Mouse (Mus musculus) G1E (cell line): ENCODE measurements around the gene Btnl6. TPM values are rescaled to one million over a fixed set of nuclear protein-coding genes. Genes with fewer than 3 reads are reported as not detected.
"Not testable (repeated sequence)": the region's sequence is repeated elsewhere in the genome, so short reads cannot be mapped to it uniquely, and the experiment has no call there.

Experiments
- ATAC-seq: 2 replicates; pipeline ENCODE4 v1.8.0; 2016; ENCODE audit warnings: mild to moderate bottlenecking; ENCODE audit not compliant: insufficient number of reproducible peaks, poor library complexity, low FRiP score, severe bottlenecking; ENCODE audit errors: extremely low read depth
- DNase-seq: peaks from one replicate; pipeline ENCODE4 v3.0.0; 2012; ENCODE audit warnings: low spot score
- H3K27me3 ChIP-seq: 2 replicates; pipeline ENCODE4 v1.6.1; 2012; ENCODE audit warnings: mild to moderate bottlenecking, low read length, inconsistent platforms; ENCODE audit not compliant: insufficient read depth
- H3K36me3 ChIP-seq: replicated peaks from 2 replicates; pipeline ENCODE3; 2012; ENCODE audit warnings: mild to moderate bottlenecking, inconsistent platforms
- H3K4me1 ChIP-seq: 2 replicates; pipeline ENCODE4 v1.6.1; 2012; ENCODE audit warnings: low read depth, low read length, inconsistent platforms, mixed read lengths; ENCODE audit not compliant: insufficient read depth
- H3K4me3 ChIP-seq: 2 replicates; pipeline ENCODE4 v1.5.1; 2012; ENCODE audit warnings: low read depth, mild to moderate bottlenecking, inconsistent platforms, low read length, moderate library complexity, mixed read lengths
- H3K9me3 ChIP-seq: replicated peaks from 2 replicates; pipeline ENCODE4 v1.6.1; 2012; ENCODE audit warnings: inconsistent platforms
- CTCF ChIP-seq: IDR thresholded peaks from 2 replicates; pipeline ENCODE4 v1.5.1; 2012; ENCODE audit warnings: low read depth, low read length, inconsistent platforms, mixed read lengths
- GATA1 ChIP-seq: IDR thresholded peaks from 2 replicates; pipeline ENCODE4 v1.6.1; 2012; ENCODE audit warnings: borderline replicate concordance, low read length, inconsistent platforms, mixed read lengths
- GATA2 ChIP-seq: IDR thresholded peaks from 2 replicates; pipeline ENCODE4 v1.6.1; 2012; ENCODE audit warnings: low read depth, low read length, inconsistent platforms, borderline replicate concordance
- POLR2AphosphoS5 ChIP-seq: IDR thresholded peaks from 2 replicates; pipeline ENCODE4 v1.6.1; 2012; ENCODE audit warnings: low read depth, low read length, inconsistent platforms; ENCODE audit not compliant: insufficient replicate concordance
- TAL1 ChIP-seq: conservative IDR thresholded peaks from 2 replicates; pipeline ENCODE4 v1.6.1; 2012; ENCODE audit warnings: low read depth, low read length, inconsistent platforms, mixed read lengths
- polyA plus RNA-seq: library from polyadenylated mRNA; stranded (reverse); fragments of >175 nt; gene quantifications from 2 replicates; pipeline ENCODE4 v1.2.3, GENCODE M21; 2012
- total RNA-seq, 2 experiments: library from RNA; stranded (forward) in 1 of 2; stranded (reverse) in 1 of 2; fragments of 200-1000 nt in 1 of 2; fragments of >200 nt in 1 of 2; fragmentation: Nextera tagmentation in 1 of 2; gene quantifications; 2 replicates each; pipeline ENCODE4 v1.2.3; 2014 to 2017

Btnl6 gene
- total and polyA plus RNA-seq, 3 experiments = 0.11 TPM; not detected in 2

- Histone ChIP-seq H3K4me3 (no peak overlapping the region), H3K9me3 (no peaks in the 10 kb centered on the region), H3K36me3 (peaks cover 20% of the 10 kb centered on the region), H3K27me3 (no peaks in the 10 kb centered on the region; the same call in 1 of the 2 replicates), H3K4me1 (peaks cover 6% of the 10 kb centered on the region)
- ATAC-seq = no peak
- TF ChIP-seq POLR2AphosphoS5 = no peak
- TF ChIP-seq CTCF = no peak
- TF ChIP-seq TAL1 = no peak
- no peak for TF ChIP-seq GATA2
- no peak for TF ChIP-seq GATA1
- DNase-seq = no peak
These were observed 30.4 kb upstream of the Btnl6 start for GRCm38 (mm10) chr17:34547601-34548000.

- Histone ChIP-seq H3K27me3 (no peaks in the 10 kb centered on the region; the same call in 1 of the 2 replicates), H3K4me1 (peaks cover 12% of the 10 kb centered on the region), H3K9me3 (no peaks in the 10 kb centered on the region), H3K4me3 (no peak overlapping the region), H3K36me3 (peaks cover 20% of the 10 kb centered on the region)
- DNase-seq = no peak
- no peak for ATAC-seq
- no peak for TF ChIP-seq POLR2AphosphoS5
These were observed 29.6 kb upstream of the Btnl6 start for GRCm38 (mm10) chr17:34546797-34547196.

GRCm38 (mm10) chr17:34543567-34543966, 26.4 kb upstream of the Btnl6 start:
- H3K9me3 ChIP-seq = not testable (repeated sequence)
- peak overlapping the region; percentile 62 for H3K4me3 ChIP-seq

GRCm38 (mm10) chr17:34532671-34533070, 15.5 kb upstream of the Btnl6 start:
- Histone ChIP-seq H3K9me3 (no peaks in the 10 kb centered on the region), H3K36me3 (no peaks in the 10 kb centered on the region), H3K4me1 (no peaks in the 10 kb centered on the region), H3K27me3 (peaks cover 5% of the 10 kb centered on the region), H3K4me3 (no peak overlapping the region)
- DNase-seq = no peak
- ATAC-seq = no peak
- TF ChIP-seq GATA2 (no peak), GATA1 (no peak), POLR2AphosphoS5 (no peak), CTCF (no peak), TAL1 (no peak)

More at GRCm38 (mm10) chr17:34543567-34543966, 26.4 kb upstream of the Btnl6 start:
- Histone ChIP-seq H3K36me3 (peaks cover 14% of the 10 kb centered on the region), H3K4me1 (peaks cover 19% of the 10 kb centered on the region)
- not testable (repeated sequence) for DNase-seq, ATAC-seq, H3K27me3 ChIP-seq

GRCm38 (mm10) chr17:34519001-34519400, 1.8 kb upstream of the Btnl6 start:
- no peak for DNase-seq
- Histone ChIP-seq H3K27me3 (peaks cover 2% of the 10 kb centered on the region; the same call in 1 of the 2 replicates), H3K4me1 (no peaks in the 10 kb centered on the region), H3K4me3 (no peak overlapping the region), H3K36me3 (no peaks in the 10 kb centered on the region), H3K9me3 (no peaks in the 10 kb centered on the region)
- no peak for ATAC-seq
- TF ChIP-seq GATA2 = no peak
- no peak for TF ChIP-seq TAL1
- TF ChIP-seq CTCF = no peak
- no peak for TF ChIP-seq POLR2AphosphoS5
- TF ChIP-seq GATA1 = no peak

- H3K4me1 ChIP-seq, H3K36me3 ChIP-seq, ATAC-seq, DNase-seq, H3K9me3 ChIP-seq, H3K4me3 ChIP-seq, H3K27me3 ChIP-seq: not testable (repeated sequence)
These were observed 1.4 kb upstream of the Btnl6 start for GRCm38 (mm10) chr17:34518571-34518970.

- Histone ChIP-seq H3K4me3 (no peak overlapping the region), H3K27me3 (peaks cover 2% of the 10 kb centered on the region; the same call in 1 of the 2 replicates), H3K9me3 (no peaks in the 10 kb centered on the region), H3K4me1 (no peaks in the 10 kb centered on the region), H3K36me3 (no peaks in the 10 kb centered on the region)
- DNase-seq = no peak
- no peak for TF ChIP-seq GATA1
- TF ChIP-seq CTCF = no peak
- no peak for TF ChIP-seq TAL1
- no peak for TF ChIP-seq POLR2AphosphoS5
- TF ChIP-seq GATA2 = no peak
- no peak for ATAC-seq
These were observed 643 bp upstream of the Btnl6 start for GRCm38 (mm10) chr17:34517795-34518194.
